Mouse (Mus musculus) activated CD4-positive, CD25-positive, alpha-beta regulatory T cell, adult 4 months (primary cell): ENCODE data around the gene Cypt4. TPM values are rescaled to one million over a fixed set of nuclear protein-coding genes. Genes with fewer than 3 reads are reported as not detected.
"Not testable (repeated sequence)": the region's sequence is repeated elsewhere in the genome, so short reads cannot be mapped to it uniquely, and the experiment has no call there.

Experiments used
- ATAC-seq: one replicate; pipeline ENCODE4 v1.8.0; 2017
- polyA plus RNA-seq, 2 experiments: library from polyadenylated mRNA; unstranded; fragments of 100-300 nt; shearing (Covaris generic); gene quantifications; one replicate each; pipeline ENCODE4 v1.2.1; 2017

The Cypt4 gene
- polyA plus RNA-seq, result not detected

- no peak for ATAC-seq
These were observed at the start of gene Cypt4 for GRCm38 (mm10) chr9:24624896-24625295. Cypt4 (plus strand) TSS chr9:24625196.

GRCm38 (mm10) chr9:24637341-24637740 is 12.3 kb downstream of the Cypt4 start:
- ATAC-seq, result not testable (repeated sequence)

Other genes starting within 250 kb of the Cypt4 start
- gene Dpy19l1, start 122.1 kb upstream of the Cypt4 start, polyA plus RNA-seq, result 1 to 10 TPM; 4.5 to 9.2 TPM
- not detected for gene Dpy19l2, start 71.1 kb downstream of the Cypt4 start, polyA plus RNA-seq
- gene Tbx20, start 149.1 kb downstream of the Cypt4 start, polyA plus RNA-seq, result under 1 TPM in 1 of 2 experiments, not detected in 1; 0.57 TPM